In the genomic region with DNA sequence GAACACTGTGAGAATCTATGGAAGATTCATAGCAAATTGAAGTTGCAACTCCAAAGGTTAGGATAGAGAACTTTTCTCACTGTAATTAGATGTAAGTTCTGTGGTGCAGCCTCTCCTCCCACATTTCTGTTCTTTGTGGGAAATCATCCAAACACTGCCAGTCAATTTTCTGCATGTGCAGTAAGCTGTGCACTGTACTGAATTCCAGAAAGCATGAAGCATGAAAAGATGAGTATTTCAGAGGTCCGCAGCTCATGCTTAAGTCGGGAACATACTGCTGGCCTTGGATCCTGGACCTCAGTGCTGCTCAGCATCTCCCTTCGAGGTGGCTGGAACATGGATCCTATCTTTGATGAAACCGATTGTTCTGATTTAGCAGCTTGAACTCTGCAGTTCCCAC, we compare ENCODE assay signal across 21 mouse cellular contexts.
"Had no signal": no experiment of that assay in that cellular context is flagged by ENCODE, and none has a peak within 500 bp of the region (broad histone marks: within the 10 kb centered on the region; RNA-seq: fewer than 3 reads in every experiment).

No protein-coding gene starts in this region.

- ATAC-seq: lung, postnatal 0 days; midbrain, embryonic 16.5 days had no signal

- DNase-seq: lung, adult 2 months; lung, postnatal 14 days; lung, postnatal 36 days; midbrain, embryonic 14.5 days; retina, postnatal 1 day; right cerebral cortex, adult 18-20 months; right cerebral cortex, postnatal 25 days; right cerebral cortex, postnatal 4 days; spleen, adult 18-20 months; thymus, adult 18-20 months; thymus, postnatal 14 days; thymus, postnatal 36 days had no signal

- H3K27ac ChIP-seq: lung, embryonic 15.5 days; macrophage; neural tube, embryonic 13.5 days; neural tube, embryonic 15.5 days had no signal

- H3K36me3 ChIP-seq: lung, embryonic 15.5 days; neural tube, embryonic 13.5 days; neural tube, embryonic 15.5 days had no signal

- H3K9ac ChIP-seq: lung, embryonic 15.5 days; neural tube, embryonic 13.5 days; neural tube, embryonic 15.5 days had no signal

- H3K9me3 ChIP-seq: lung, embryonic 15.5 days; megakaryocyte, embryonic 14.5 days; neural tube, embryonic 13.5 days; neural tube, embryonic 15.5 days had no signal

- H3K27me3 ChIP-seq: lung, embryonic 15.5 days; megakaryocyte, embryonic 14.5 days; neural tube, embryonic 13.5 days; neural tube, embryonic 15.5 days had no signal

- H3K4me1 ChIP-seq: lung, embryonic 15.5 days; megakaryocyte, embryonic 14.5 days had no signal

- H3K4me3 ChIP-seq: lung, embryonic 15.5 days; megakaryocyte, embryonic 14.5 days; myocyte; neural tube, embryonic 13.5 days; neural tube, embryonic 15.5 days had no signal

- H3K4me2 ChIP-seq: lung, embryonic 15.5 days; midbrain, embryonic 11.5 days; neural tube, embryonic 13.5 days; neural tube, embryonic 15.5 days had no signal
